Mouse (Mus musculus) brain, embryonic 14.5 days (tissue): ENCODE measurements around the gene Mlip. TPM values are rescaled to one million over a fixed set of nuclear protein-coding genes. Genes with fewer than 3 reads are reported as not detected.
"Not testable (repeated sequence)": the region's sequence is repeated elsewhere in the genome, so short reads cannot be mapped to it uniquely, and the experiment has no call there.

Experiments
- DNase-seq: peaks from one replicate; pipeline ENCODE4 v3.0.0-alpha.2; 2011; ENCODE audit warnings: low read depth
- CTCF ChIP-seq: fragments of 200-500 bp; IDR thresholded peaks from 2 replicates; pipeline ENCODE4 v1.5.1; 2012; ENCODE audit warnings: inconsistent platforms, mild to moderate bottlenecking, moderate library complexity, borderline replicate concordance; ENCODE audit not compliant: insufficient read depth, insufficient read length; ENCODE audit errors: extremely low read depth
- POLR2A ChIP-seq: fragments of 200-500 bp; IDR thresholded peaks from 2 replicates; pipeline ENCODE4 v1.6.1; 2012; ENCODE audit warnings: mild to moderate bottlenecking, inconsistent platforms, borderline replicate concordance; ENCODE audit not compliant: poor library complexity, insufficient read depth, insufficient read length, severe bottlenecking; ENCODE audit errors: extremely low read depth
- polyA plus RNA-seq: library from polyadenylated mRNA; depleted of rRNA; stranded (reverse); fragments of >200 nt; gene quantifications from 2 replicates; pipeline ENCODE4 v1.2.3, GENCODE M21; 2012

Mlip gene
- polyA plus RNA-seq, 1 experiment: 1.8 TPM

DNA sequence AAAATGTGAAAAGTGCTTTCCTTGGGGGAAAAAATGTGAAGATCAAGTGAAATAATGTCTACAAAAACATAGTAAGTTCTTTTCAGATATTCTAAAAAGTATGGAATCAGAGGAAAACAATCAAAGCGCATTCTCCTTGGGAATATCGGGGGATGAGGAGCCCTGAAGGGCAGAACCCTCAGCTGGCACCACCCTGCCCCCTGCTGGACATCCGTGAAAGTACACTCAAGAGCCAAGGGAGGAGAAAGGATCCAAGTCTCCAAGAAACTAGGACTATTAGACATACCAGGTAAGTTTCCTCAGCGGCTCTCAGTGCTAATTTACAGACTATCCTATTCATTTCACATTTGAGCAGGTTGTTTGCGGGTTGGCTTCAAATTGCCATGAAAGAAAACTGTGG, 28.8 kb upstream of the Mlip start:
- TF ChIP-seq CTCF (peak; percentile 94), POLR2A (no peak)
- peak; percentile 69 for DNase-seq

DNA sequence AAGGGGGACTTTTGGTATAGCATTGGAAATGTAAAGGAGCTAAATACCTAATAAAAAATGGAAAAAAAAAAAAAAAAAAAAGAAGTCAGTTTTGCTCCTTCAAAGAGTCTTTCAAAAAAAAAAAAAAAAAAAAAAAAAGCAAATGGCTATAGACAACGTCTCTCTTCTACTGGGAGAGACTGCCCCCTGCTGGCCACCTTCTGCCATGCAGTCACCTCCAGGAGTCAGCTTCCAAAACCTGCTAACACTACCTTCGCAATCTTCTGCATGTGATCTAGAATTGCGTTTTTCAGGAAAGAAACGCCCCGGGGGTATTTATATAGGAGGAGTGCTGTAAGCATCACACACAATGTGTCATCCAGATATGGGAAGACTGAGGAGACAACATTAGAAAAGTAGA, 26.9 kb upstream of the Mlip start:
- TF ChIP-seq POLR2A: no peak
- peak; percentile 81 for TF ChIP-seq CTCF
- DNase-seq: peak; percentile 75

DNA sequence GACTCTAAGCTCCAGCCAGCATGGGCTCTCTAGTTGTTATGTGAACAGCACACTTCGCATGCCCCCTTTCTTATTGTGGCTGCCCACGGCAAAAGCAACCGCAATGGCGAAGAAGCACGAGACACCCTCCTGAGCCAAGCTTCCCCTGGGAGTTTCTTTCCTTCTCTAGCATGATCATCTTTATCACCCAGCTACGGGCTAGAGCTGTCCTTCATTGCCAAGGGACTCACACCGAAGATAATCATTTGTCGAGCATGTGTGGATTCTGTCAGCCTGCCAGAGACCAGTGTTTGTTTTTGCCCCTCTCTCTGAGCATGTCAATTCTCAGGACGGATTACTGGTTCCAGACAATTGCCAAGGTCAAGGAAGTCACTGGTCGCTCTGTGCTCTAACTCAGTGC, 24.9 kb upstream of the Mlip start:
- TF ChIP-seq CTCF (no peak), POLR2A (no peak)
- DNase-seq: no peak

DNA sequence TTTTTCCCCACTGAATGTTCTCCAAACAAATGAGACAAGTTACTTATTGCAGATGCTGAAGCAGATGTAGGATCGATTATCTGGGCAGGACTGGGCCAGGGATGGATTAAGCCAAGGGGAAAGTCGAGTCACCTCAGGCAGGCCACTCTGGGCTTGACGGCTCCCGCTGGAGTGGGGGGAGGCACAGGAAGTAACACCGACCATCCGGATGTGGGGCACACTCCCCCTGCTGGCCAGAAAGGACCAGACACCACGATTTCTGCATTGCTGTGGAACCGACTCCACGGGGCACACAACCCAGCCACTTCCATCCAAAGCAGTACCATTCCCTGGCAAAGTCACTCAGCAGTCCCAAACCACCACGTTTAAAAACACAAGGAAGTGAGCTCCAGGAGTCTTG, 24.3 kb upstream of the Mlip start:
- DNase-seq: no peak
- TF ChIP-seq CTCF: peak; percentile 52
- no peak for TF ChIP-seq POLR2A

DNA sequence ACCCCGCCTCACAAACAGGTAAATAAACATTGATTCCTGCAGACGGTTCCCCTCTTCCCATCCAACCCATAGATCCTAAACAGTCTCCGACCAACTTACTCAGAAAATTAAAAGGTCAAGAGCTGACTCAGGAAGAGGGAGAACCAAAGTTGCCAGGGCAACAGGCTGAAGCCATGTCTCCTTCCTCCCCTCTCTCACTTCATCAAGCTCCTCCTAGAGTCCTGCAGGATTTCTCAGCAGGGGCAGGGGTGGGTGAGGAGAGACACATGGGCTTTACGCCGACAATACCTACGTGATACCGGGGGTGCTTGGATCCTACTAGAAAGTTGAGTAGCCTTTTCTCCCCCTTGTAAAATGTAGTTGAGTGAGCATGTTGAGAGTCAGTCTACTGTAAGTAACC, 23.8 kb upstream of the Mlip start:
- no peak for TF ChIP-seq CTCF
- no peak for TF ChIP-seq POLR2A

DNA sequence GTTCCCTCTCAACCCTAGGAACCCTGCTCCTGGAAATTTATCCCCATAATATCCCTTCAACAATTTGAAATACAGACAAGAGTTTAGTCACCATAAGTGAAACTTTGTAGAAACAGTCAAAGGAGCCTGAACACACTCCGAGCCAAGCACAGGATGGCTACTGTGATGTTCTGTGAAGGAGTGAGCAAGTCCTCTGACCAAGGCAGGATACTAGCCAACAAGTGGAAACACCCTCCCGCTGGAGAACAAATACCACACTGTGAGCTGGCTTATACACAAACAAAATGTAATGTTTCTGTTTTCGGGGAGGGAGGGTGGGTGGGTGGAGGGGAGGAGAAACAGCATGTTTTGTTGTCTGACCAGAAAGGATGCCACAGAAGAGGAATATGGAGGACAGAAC, 17.9 kb upstream of the Mlip start:
- DNase-seq: no peak
- TF ChIP-seq CTCF: no peak
- no peak for TF ChIP-seq POLR2A

More for the DNA sequence above, 23.8 kb upstream of the Mlip start:
- DNase-seq: no peak

DNA sequence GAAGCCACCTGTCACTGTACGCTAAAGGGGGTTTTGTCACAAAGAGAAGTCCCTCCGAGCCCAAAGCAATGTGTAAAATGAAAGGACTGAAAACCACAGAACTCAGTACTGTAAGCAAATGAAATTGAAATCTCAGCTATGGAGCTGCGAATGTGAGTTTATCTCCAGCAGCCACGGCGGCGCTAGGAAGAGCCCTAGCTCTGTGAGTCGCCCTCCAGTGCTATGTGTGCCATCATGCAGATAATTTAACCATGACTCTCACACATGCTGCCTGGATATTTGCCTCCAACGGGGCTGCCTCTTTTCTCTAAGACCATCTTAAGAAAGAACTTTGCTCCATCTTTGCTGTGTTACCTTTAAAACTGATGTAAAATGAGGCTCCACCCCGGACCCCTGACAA, 16.5 kb upstream of the Mlip start:
- no peak for DNase-seq
- TF ChIP-seq CTCF: no peak
- no peak for TF ChIP-seq POLR2A

DNA sequence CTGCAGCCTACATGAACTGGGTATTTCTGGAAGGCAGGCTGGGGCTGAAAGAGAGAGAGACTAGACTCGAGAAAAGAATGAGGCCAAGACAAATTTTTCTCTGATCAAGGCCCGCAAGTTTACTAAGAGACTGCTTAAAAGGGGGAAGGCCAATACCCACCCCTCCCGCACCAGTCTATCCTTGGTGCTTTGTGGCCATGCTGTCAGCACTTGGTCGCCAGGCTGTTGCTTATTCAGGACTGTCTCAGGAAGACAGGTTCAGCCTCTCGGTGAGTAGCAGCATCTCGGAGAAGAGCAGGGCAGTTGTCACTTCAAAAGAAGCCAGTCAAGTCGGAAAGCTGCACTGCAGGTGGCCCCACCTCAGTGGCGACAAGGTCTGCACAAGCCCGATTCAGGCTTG, 11.9 kb upstream of the Mlip start:
- not testable (repeated sequence) for DNase-seq

DNA sequence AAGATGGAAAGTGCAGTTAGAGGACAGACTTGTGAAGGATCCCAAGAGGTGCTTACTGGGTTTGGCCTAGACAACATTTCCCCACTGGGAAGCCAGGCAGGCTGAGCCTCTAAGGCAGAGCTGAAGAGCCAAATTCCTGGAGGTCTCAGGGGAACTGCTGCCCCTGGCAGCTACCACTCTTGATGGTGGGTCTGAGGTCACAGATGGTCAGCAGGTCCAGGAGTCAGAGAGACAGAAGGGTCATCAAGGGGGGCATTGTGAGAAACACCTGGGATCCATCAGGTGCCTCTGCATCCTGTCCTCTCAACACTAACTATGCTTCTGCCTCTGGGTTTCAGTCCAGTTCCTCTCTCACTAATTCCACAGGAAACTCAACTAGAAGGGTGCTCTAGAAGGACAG, 10.1 kb upstream of the Mlip start:
- DNase-seq: no peak
- TF ChIP-seq POLR2A (no peak), CTCF (no peak)

DNA sequence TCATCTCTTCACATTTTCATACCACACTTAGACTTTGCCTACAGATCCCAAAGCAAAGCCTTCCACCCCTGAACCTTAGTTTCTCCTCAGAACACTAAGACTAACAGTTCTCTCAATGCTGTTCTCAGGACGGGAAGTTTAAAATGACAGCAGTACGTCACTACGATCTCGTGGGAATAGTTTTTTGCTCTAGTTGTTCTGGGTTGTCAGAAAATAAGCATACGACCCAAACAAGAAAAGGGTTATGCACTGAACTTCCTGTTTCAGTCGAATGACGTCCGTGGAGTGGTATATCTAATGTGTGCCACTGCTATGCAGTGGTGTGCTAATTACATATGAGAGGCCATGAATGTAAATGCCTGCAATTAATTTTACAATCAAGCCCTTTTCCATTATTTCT, 7.9 kb upstream of the Mlip start:
- TF ChIP-seq POLR2A (no peak), CTCF (no peak)
- DNase-seq: no peak

DNA sequence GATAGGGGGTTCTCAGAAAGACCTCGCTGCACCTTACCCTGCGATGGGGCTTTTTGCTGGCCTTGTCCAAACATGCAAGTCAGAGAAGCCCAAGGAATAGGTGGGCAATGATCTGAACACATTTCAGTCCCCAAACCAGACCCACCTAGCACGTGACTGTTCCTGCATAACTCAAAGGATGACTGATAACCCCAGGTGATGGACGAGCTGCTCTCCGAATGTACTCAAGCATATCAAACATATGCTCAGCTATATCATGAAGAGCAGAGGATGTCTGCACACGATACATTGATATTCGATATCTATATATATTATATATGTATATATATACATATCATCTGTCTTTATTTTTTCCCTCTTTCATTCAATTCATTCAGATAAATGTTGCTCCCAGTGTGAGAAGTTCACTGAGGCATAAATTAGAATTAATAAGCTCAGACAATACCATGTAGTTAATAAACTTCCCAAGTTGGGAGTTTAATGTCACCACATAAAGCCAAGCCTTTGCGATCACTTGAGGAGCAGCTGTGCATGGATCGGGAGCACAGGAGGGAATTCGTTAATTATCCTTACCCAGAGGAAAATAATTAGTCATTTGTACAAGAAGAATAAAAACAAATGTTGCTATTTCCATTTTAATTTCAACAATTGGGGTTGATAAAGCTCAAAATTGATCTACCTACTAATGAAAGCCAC, 6.7 kb upstream of the Mlip start:
- TF ChIP-seq POLR2A (no peak), CTCF (no peak)
- peak; percentile 47 for DNase-seq

DNA sequence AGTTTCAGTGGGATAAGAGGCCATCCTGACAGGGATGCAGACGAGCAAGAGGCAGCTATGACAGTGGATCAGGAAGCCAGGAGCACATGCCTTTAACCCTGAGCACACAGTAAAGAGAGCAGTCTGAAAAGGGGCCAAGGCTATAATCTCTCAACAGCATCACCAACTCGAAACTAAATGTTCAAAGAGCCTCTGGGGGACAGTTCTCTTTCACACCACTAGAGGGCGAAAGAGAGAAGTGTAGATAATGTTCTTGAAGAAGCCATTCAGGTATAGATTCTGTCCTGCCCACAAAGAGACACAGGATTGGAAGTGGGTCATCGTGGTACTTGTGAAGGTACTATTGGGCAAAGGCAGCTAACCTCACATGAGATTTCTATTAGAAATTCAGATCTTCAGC, 1.2 kb upstream of the Mlip start:
- no peak for DNase-seq
- TF ChIP-seq POLR2A (no peak), CTCF (peak; percentile 9; the same call in 1 of the 2 replicates)
